Mouse (Mus musculus): ENCODE data around the gene Alkbh6. TPM values are rescaled to one million over a fixed set of nuclear protein-coding genes. Genes with fewer than 3 reads are reported as not detected.
A peak's percentile ranks its signal among the peaks of the same experiment; 100 is the strongest.

The Alkbh6 gene
- total and polyA plus RNA-seq, 3 experiments, result 16.2 to 24.6 TPM; not detected in 1

- DNase-seq (ENCODE audit: low read depth, low spot score), result peak; percentile 88
- H3K4me1 ChIP-seq (ENCODE audit: control insufficient read depth in 1 of 2, insufficient read depth in 2 of 2, low read length in 2 of 2), result peaks cover 0 to 7% of the 10 kb centered on the region in 2 experiments; a peak in 1 of 4 replicates
- H3K4me3 ChIP-seq (ENCODE audit: control insufficient read depth in 1 of 2, insufficient read depth in 1 of 2, low read depth in 2 of 2, low read length in 2 of 2), result no peak overlapping the region
- H3K36me3 ChIP-seq (ENCODE audit: control insufficient read depth in 1 of 2, insufficient read depth in 2 of 2, low read length in 2 of 2), result peaks cover 0 to 10% of the 10 kb centered on the region in 2 experiments; a peak in 2 of 4 replicates
- H3K9me3 ChIP-seq (replicated peaks; ENCODE audit: insufficient read depth, low read length), result no peaks in the 10 kb centered on the region
- H3K9ac ChIP-seq (ENCODE audit: control insufficient read depth, low read depth, low read length, poor library complexity, severe bottlenecking), result no peak overlapping the region
- H3K27ac ChIP-seq (ENCODE audit: control insufficient read depth, low read depth, low read length), result no peak overlapping the region
- peaks cover 7% of the 10 kb centered on the region; the same call in 1 of the 2 replicates for H3K79me2 ChIP-seq (ENCODE audit: control insufficient read depth, insufficient read depth, low read length, poor library complexity)
- H3K27me3 ChIP-seq (ENCODE audit: control insufficient read depth in 1 of 2, insufficient read depth in 2 of 2, low read length in 2 of 2), result peaks cover 0 to 2% of the 10 kb centered on the region in 2 experiments; a peak in 3 of 4 replicates
- TF ChIP-seq EP300 (IDR thresholded peaks at IDR 0.05; ENCODE audit: low read depth in 1 of 2, low read length in 2 of 2), result no peak
- no peak for TF ChIP-seq UBTF (IDR thresholded peaks at IDR 0.05; ENCODE audit: borderline replicate concordance, insufficient read depth, low read depth, low read length)
- TF ChIP-seq CTCF (IDR thresholded peaks at IDR 0.05 in 2 of 3, conservative IDR thresholded peaks at IDR 0.05 in 1 of 3; ENCODE audit: control insufficient read depth in 1 of 3, insufficient read depth in 1 of 3, low read depth in 2 of 3, low read length in 3 of 3, poor library complexity in 1 of 3, severe bottlenecking in 1 of 3), result peak; percentile 66 to 75 (median 67)
- TF ChIP-seq MXI1 (IDR thresholded peaks at IDR 0.05; ENCODE audit: low read depth, low read length), result no peak
- TF ChIP-seq SMC3 (IDR thresholded peaks at IDR 0.05; ENCODE audit: low read depth, low read length), result peak; percentile 61
- TF ChIP-seq BHLHE40 (IDR thresholded peaks at IDR 0.05; ENCODE audit: borderline replicate concordance, low read depth, low read length), result no peak
- TF ChIP-seq TCF12 (IDR thresholded peaks at IDR 0.05; ENCODE audit: low read depth, low read length), result no peak
- TF ChIP-seq ZC3H11A (IDR thresholded peaks at IDR 0.05; ENCODE audit: low read depth, low read length), result 0 out of 2 replicates have a peak, but pooled peaks have one; percentile 28
- no peak for TF ChIP-seq HCFC1 (IDR thresholded peaks at IDR 0.05; ENCODE audit: low read depth, low read length)
- no peak for TF ChIP-seq POLR2AphosphoS2 (IDR thresholded peaks at IDR 0.05; ENCODE audit: low read length)
- TF ChIP-seq GABPA (IDR thresholded peaks at IDR 0.05; ENCODE audit: low read depth, low read length), result no peak
- TF ChIP-seq USF1 (IDR thresholded peaks at IDR 0.05; ENCODE audit: low read depth, low read length), result no peak
- TF ChIP-seq POLR2A (IDR thresholded peaks at IDR 0.05; ENCODE audit: control insufficient read depth in 1 of 2, insufficient read depth in 1 of 2, low read depth in 1 of 2, low read length in 2 of 2, poor library complexity in 1 of 2), result no peak
- peak; percentile 55 for TF ChIP-seq RAD21 (IDR thresholded peaks at IDR 0.05; ENCODE audit: low read depth, low read length)
- TF ChIP-seq CHD2 (IDR thresholded peaks at IDR 0.05; ENCODE audit: low read length), result no peak
- 0 out of 2 replicates have a peak, but pooled peaks have one; percentile 30 for TF ChIP-seq SIN3A (IDR thresholded peaks at IDR 0.05; ENCODE audit: low read length)
- no peak for TF ChIP-seq TBP (IDR thresholded peaks at IDR 0.05; ENCODE audit: low read depth, low read length)
- TF ChIP-seq ZMIZ1 (IDR thresholded peaks at IDR 0.05; ENCODE audit: low read depth, low read length), result no peak
- no peak for TF ChIP-seq MAX (IDR thresholded peaks at IDR 0.05; ENCODE audit: low read length)
- TF ChIP-seq CHD1 (IDR thresholded peaks at IDR 0.05; ENCODE audit: low read depth, low read length), result no peak
Measured at GRCm38 (mm10) chr7:30325364-30325763, 16.8 kb downstream of the Alkbh6 start.

- H3K27ac ChIP-seq (ENCODE audit: control insufficient read depth, low read depth, low read length), result no peak overlapping the region
- H3K4me3 ChIP-seq (ENCODE audit: control insufficient read depth in 1 of 2, insufficient read depth in 1 of 2, low read depth in 2 of 2, low read length in 2 of 2), result no peak overlapping the region
- TF ChIP-seq CHD2 (IDR thresholded peaks at IDR 0.05; ENCODE audit: low read length) (no peak), USF2 (IDR thresholded peaks at IDR 0.05; ENCODE audit: borderline replicate concordance in 1 of 2, insufficient read depth in 1 of 2, low read depth in 1 of 2, low read length in 2 of 2) (no peak), MAZ (IDR thresholded peaks at IDR 0.05; ENCODE audit: low read depth, low read length) (no peak), ZC3H11A (IDR thresholded peaks at IDR 0.05; ENCODE audit: low read depth, low read length) (no peak), CHD1 (IDR thresholded peaks at IDR 0.05; ENCODE audit: low read depth, low read length) (no peak), ETS1 (IDR thresholded peaks at IDR 0.05; ENCODE audit: low read depth, low read length) (no peak), E2F4 (IDR thresholded peaks at IDR 0.05; ENCODE audit: borderline replicate concordance, low read depth, low read length) (no peak), POLR2AphosphoS2 (IDR thresholded peaks at IDR 0.05; ENCODE audit: low read length) (no peak), NELFE (IDR thresholded peaks at IDR 0.05; ENCODE audit: low read depth, low read length) (no peak), RAD21 (IDR thresholded peaks at IDR 0.05; ENCODE audit: low read depth, low read length) (no peak), TCF12 (IDR thresholded peaks at IDR 0.05; ENCODE audit: low read depth, low read length) (no peak)
- peaks cover 0 to 2% of the 10 kb centered on the region in 2 experiments; a peak in 3 of 4 replicates for H3K27me3 ChIP-seq (ENCODE audit: control insufficient read depth in 1 of 2, insufficient read depth in 2 of 2, low read length in 2 of 2)
- peaks cover 0 to 6% of the 10 kb centered on the region in 2 experiments; a peak in 1 of 4 replicates for H3K36me3 ChIP-seq (ENCODE audit: control insufficient read depth in 1 of 2, insufficient read depth in 2 of 2, low read length in 2 of 2)
- no peaks in the 10 kb centered on the region for H3K9me3 ChIP-seq (replicated peaks; ENCODE audit: insufficient read depth, low read length)
- H3K9ac ChIP-seq (ENCODE audit: control insufficient read depth, low read depth, low read length, poor library complexity, severe bottlenecking), result no peak overlapping the region
- H3K79me2 ChIP-seq (ENCODE audit: control insufficient read depth, insufficient read depth, low read length, poor library complexity), result peaks cover 5% of the 10 kb centered on the region; the same call in 1 of the 2 replicates
- no peak for DNase-seq (ENCODE audit: low read depth, low spot score)
- H3K4me1 ChIP-seq (ENCODE audit: control insufficient read depth in 1 of 2, insufficient read depth in 2 of 2, low read length in 2 of 2), result no peaks in the 10 kb centered on the region; a peak in 1 of 4 replicates
Measured at GRCm38 (mm10) chr7:30326427-30326826, 17.9 kb downstream of the Alkbh6 start.

Measured in MEL (cell line).